Mouse (Mus musculus): ENCODE measurements around the gene Blnk.

Gene Blnk

GRCm38 (mm10) chr19:41003694-41004315 lies 9.5 kb upstream of the Blnk start:
- no peak for DNase-seq (ENCODE audit: low spot score in 2 of 2)

GRCm38 (mm10) chr19:40999569-40999968 lies 5.2 kb upstream of the Blnk start:
- DNase-seq (ENCODE audit: low spot score in 2 of 2): peak; percentile 56 to 65

GRCm38 (mm10) chr19:40998469-40999170 lies 4.3 kb upstream of the Blnk start:
- DNase-seq (ENCODE audit: low spot score in 2 of 2): peak; percentile 58 to 69

GRCm38 (mm10) chr19:40996722-40997121 lies 2.4 kb upstream of the Blnk start:
- no peak for DNase-seq (ENCODE audit: low spot score in 2 of 2)

GRCm38 (mm10) chr19:40995449-40996401 lies 1.4 kb upstream of the Blnk start:
- peak; percentile 73 to 75 for DNase-seq (ENCODE audit: low spot score in 2 of 2)

GRCm38 (mm10) chr19:40994911-40995310 lies 576 bp upstream of the Blnk start:
- DNase-seq (ENCODE audit: low spot score in 2 of 2): no peak

- no peak for DNase-seq (ENCODE audit: low spot score in 2 of 2)
Observed at GRCm38 (mm10) chr19:40993356-40993755, 979 bp downstream of the Blnk start.

GRCm38 (mm10) chr19:40992517-40993044 lies 1.8 kb downstream of the Blnk start:
- no peak for DNase-seq (ENCODE audit: low spot score in 2 of 2)

GRCm38 (mm10) chr19:40992096-40992495 lies 2.2 kb downstream of the Blnk start:
- no peak for DNase-seq (ENCODE audit: low spot score in 2 of 2)

GRCm38 (mm10) chr19:40991626-40992025 lies 2.7 kb downstream of the Blnk start:
- DNase-seq (ENCODE audit: low spot score in 2 of 2): no peak

- no peak for DNase-seq (ENCODE audit: low spot score in 2 of 2)
Observed at GRCm38 (mm10) chr19:40990781-40991343, 3.5 kb downstream of the Blnk start.

GRCm38 (mm10) chr19:40989961-40990600 lies 4.3 kb downstream of the Blnk start:
- DNase-seq (ENCODE audit: low spot score in 2 of 2): no peak

- DNase-seq (ENCODE audit: low spot score in 2 of 2): no peak
Observed at GRCm38 (mm10) chr19:40988856-40989255, 5.5 kb downstream of the Blnk start.

GRCm38 (mm10) chr19:40984536-40984935 lies 9.8 kb downstream of the Blnk start:
- DNase-seq (ENCODE audit: low spot score in 2 of 2): no peak

- no peak for DNase-seq (ENCODE audit: low spot score in 2 of 2)
Observed at GRCm38 (mm10) chr19:40980671-40981070, 13.7 kb downstream of the Blnk start.

- peak; percentile 70 to 71 for DNase-seq (ENCODE audit: low spot score in 2 of 2)
Observed at GRCm38 (mm10) chr19:40978026-40978425, 16.3 kb downstream of the Blnk start.

- no peak for DNase-seq (ENCODE audit: low spot score in 2 of 2)
Observed at GRCm38 (mm10) chr19:40976946-40977917, 17.1 kb downstream of the Blnk start.

- no peak for DNase-seq (ENCODE audit: low spot score in 2 of 2)
Observed at GRCm38 (mm10) chr19:40971273-40971914, 22.9 kb downstream of the Blnk start.

- DNase-seq (ENCODE audit: low spot score in 2 of 2): no peak
Observed at GRCm38 (mm10) chr19:40970775-40971174, 23.6 kb downstream of the Blnk start.
